ENCODE assay signal across 8 mouse cellular contexts in genomic region chr1:59574262-59575187, GRCm38 (mm10). TPM values are rescaled to one million over a fixed set of nuclear protein-coding genes. Genes with fewer than 3 reads are reported as not detected.
DNase-seq lines count a peak whose midpoint lies in the region; ATAC-seq and TF ChIP-seq lines count a peak whose summit lies in the region.

No protein-coding gene starts in this region.

- peak overlapping the region; percentile 48 for H3K4me2 ChIP-seq in kidney, embryonic 16.5 days (replicated peaks; ENCODE audit: low read depth, low read length)
- H3K4me2 ChIP-seq in embryonic facial prominence, embryonic 15.5 days (replicated peaks): peak overlapping the region; percentile 44
- peak overlapping the region; percentile 35; the same call in 1 of the 2 replicates for H3K4me2 ChIP-seq in intestine, postnatal 0 days (replicated peaks; ENCODE audit: low read depth)
- peak overlapping the region; percentile 60 for H3K4me2 ChIP-seq in neural tube, embryonic 15.5 days

- no peak for TF ChIP-seq CTCF in intestine, postnatal 0 days (IDR thresholded peaks at IDR 0.05; ENCODE audit: low read depth)

- peaks cover 12% of the 10 kb centered on the region for H3K4me1 ChIP-seq in kidney, embryonic 16.5 days (ENCODE audit: insufficient read depth, low read length)
- H3K4me1 ChIP-seq in embryonic facial prominence, embryonic 15.5 days: peaks cover 9% of the 10 kb centered on the region; the same call in 1 of the 2 replicates
- H3K4me1 ChIP-seq in intestine, postnatal 0 days (replicated peaks; ENCODE audit: control insufficient read depth, insufficient read depth, low read length): 0 out of 2 replicates have a peak, but pooled peaks cover 2% of the 10 kb centered on the region
- peaks cover 18% of the 10 kb centered on the region for H3K4me1 ChIP-seq in neural tube, embryonic 15.5 days

- H3K4me3 ChIP-seq in kidney, embryonic 16.5 days (ENCODE audit: low read length): peak overlapping the region; percentile 22
- peak overlapping the region; percentile 15 for H3K4me3 ChIP-seq in embryonic facial prominence, embryonic 15.5 days (replicated peaks)
- no peak overlapping the region for H3K4me3 ChIP-seq in intestine, postnatal 0 days (ENCODE audit: low read depth, low read length)
- peak overlapping the region; percentile 31 for H3K4me3 ChIP-seq in neural tube, embryonic 15.5 days (replicated peaks)

- no peaks in the 10 kb centered on the region for H3K36me3 ChIP-seq in kidney, embryonic 16.5 days (ENCODE audit: insufficient read depth, low read length)
- H3K36me3 ChIP-seq in embryonic facial prominence, embryonic 15.5 days: no peaks in the 10 kb centered on the region
- no peaks in the 10 kb centered on the region for H3K36me3 ChIP-seq in intestine, postnatal 0 days (ENCODE audit: control insufficient read depth, insufficient read depth)
- H3K36me3 ChIP-seq in neural tube, embryonic 15.5 days: no peaks in the 10 kb centered on the region

- no peak for DNase-seq in kidney, adult 11 months
- DNase-seq in adipocyte (ENCODE audit: low spot score): no peak
- DNase-seq in kidney, postnatal 25 days: no peak
- no peak for DNase-seq in spleen, adult 12 weeks (ENCODE audit: low spot score)

- H3K9me3 ChIP-seq in kidney, embryonic 16.5 days (ENCODE audit: low read length): no peaks in the 10 kb centered on the region
- H3K9me3 ChIP-seq in embryonic facial prominence, embryonic 15.5 days (replicated peaks): no peaks in the 10 kb centered on the region
- H3K9me3 ChIP-seq in intestine, postnatal 0 days (ENCODE audit: control insufficient read depth): no peaks in the 10 kb centered on the region
- H3K9me3 ChIP-seq in neural tube, embryonic 15.5 days (replicated peaks): no peaks in the 10 kb centered on the region

- no peaks in the 10 kb centered on the region for H3K27me3 ChIP-seq in kidney, embryonic 16.5 days (ENCODE audit: insufficient read depth, low read length)
- H3K27me3 ChIP-seq in embryonic facial prominence, embryonic 15.5 days: no peaks in the 10 kb centered on the region
- H3K27me3 ChIP-seq in intestine, postnatal 0 days (replicated peaks; ENCODE audit: control insufficient read depth, insufficient read depth, low read length): no peaks in the 10 kb centered on the region
- no peaks in the 10 kb centered on the region for H3K27me3 ChIP-seq in neural tube, embryonic 15.5 days (replicated peaks)

- peak; percentile 43; the same call in 1 of the 2 replicates for ATAC-seq in kidney, embryonic 16.5 days (ENCODE audit: low FRiP score, low TSS enrichment)
- ATAC-seq in embryonic facial prominence, embryonic 15.5 days (ENCODE audit: insufficient number of reproducible peaks, low FRiP score, low TSS enrichment, low read depth): peak; percentile 71; the same call in 1 of the 2 replicates
- ATAC-seq in intestine, postnatal 0 days: no peak
- peak; percentile 91 for ATAC-seq in neural tube, embryonic 15.5 days (ENCODE audit: low FRiP score)

- no peak overlapping the region for H3K27ac ChIP-seq in kidney, embryonic 16.5 days (ENCODE audit: low read length)
- H3K27ac ChIP-seq in embryonic facial prominence, embryonic 15.5 days (replicated peaks): no peak overlapping the region
- H3K27ac ChIP-seq in intestine, postnatal 0 days (ENCODE audit: low read depth, low read length): no peak overlapping the region
- peak overlapping the region; percentile 81 for H3K27ac ChIP-seq in neural tube, embryonic 15.5 days (replicated peaks)

- 31% methylated on average over 21 of the region's 21 CpGs for WGBS in kidney, embryonic 16.5 days
- 30% methylated on average over 21 of the region's 21 CpGs for WGBS in embryonic facial prominence, embryonic 15.5 days
- 45% methylated on average over 21 of the region's 21 CpGs for whole genome bisulfite sequencing in intestine, postnatal 0 days
- 10% methylated on average over 21 of the region's 21 CpGs for WGBS in neural tube, embryonic 15.5 days

- H3K9ac ChIP-seq in kidney, embryonic 16.5 days (replicated peaks; ENCODE audit: low read length): peak overlapping the region; percentile 46; the same call in 1 of the 2 replicates
- no peak overlapping the region for H3K9ac ChIP-seq in embryonic facial prominence, embryonic 15.5 days
- H3K9ac ChIP-seq in intestine, postnatal 0 days (ENCODE audit: low read depth, low read length): no peak overlapping the region
- peak overlapping the region; percentile 29 for H3K9ac ChIP-seq in neural tube, embryonic 15.5 days (replicated peaks)

RNA-seq across cellular contexts. Expression of gene Gm973, which starts 58.5 kb away (rescaled TPM):
- 1.1 and 1.5 TPM in 2 replicates for polyA plus RNA-seq in kidney, embryonic 16.5 days (2015; fragmentation: Nextera tagmentation; extraction: Ambion mirVana)
- 9.0 and 13.4 TPM in 2 replicates for polyA plus RNA-seq in embryonic facial prominence, embryonic 15.5 days (2015; fragmentation: Nextera tagmentation; extraction: Ambion mirVana)
- polyA plus RNA-seq in intestine, postnatal 0 days (2015; fragmentation: Nextera tagmentation; extraction: Ambion mirVana): 0.33 and 0.72 TPM in 2 replicates
- 9.6 and 10.0 TPM in 2 replicates for polyA plus RNA-seq in neural tube, embryonic 15.5 days (2015; fragmentation: Nextera tagmentation; extraction: Ambion mirVana)

Comparison
In these comparisons a context has a peak if more than half of its experiments do, and no peak if none do; other contexts are left out.
1. H3K9ac ChIP-seq: peak in kidney, embryonic 16.5 days (single experiment) and neural tube, embryonic 15.5 days (single experiment); none in embryonic facial prominence, embryonic 15.5 days (single experiment) and intestine, postnatal 0 days (single experiment).
2. Peak in every context shown above with its lines, with median percentiles within 50 percentile points of each other: H3K4me2 ChIP-seq.